Mouse (Mus musculus) kidney, postnatal 0 days (tissue): Measurements from ENCODE around the gene Dysf. TPM values are rescaled to one million over a fixed set of nuclear protein-coding genes. Genes with fewer than 3 reads are reported as not detected.
"Not testable (repeated sequence)": the region's sequence is repeated elsewhere in the genome, so short reads cannot be mapped to it uniquely, and the experiment has no call there.

Experiments used
- ATAC-seq: fragments of 200-750 bp; cut with Nextera tagmentation; replicated peaks from 2 replicates; pipeline ENCODE4 v1.8.0; 2017; ENCODE audit warnings: low read depth, moderate number of reproducible peaks, moderate TSS enrichment, moderate library complexity; ENCODE audit not compliant: low FRiP score
- DNase-seq: peaks from one replicate; pipeline ENCODE4 v3.0.0-alpha.2; 2016; ENCODE audit warnings: low spot score
- H3K27ac ChIP-seq: fragments of 300-500 bp; sonication (generic); 2 replicates; pipeline ENCODE4 v1.5.1; 2014; ENCODE audit warnings: mild to moderate bottlenecking
- H3K27me3 ChIP-seq: fragments of 300-500 bp; sonication (generic); 2 replicates; pipeline ENCODE4 v1.6.1; 2014; ENCODE audit warnings: low read length, mixed read lengths; ENCODE audit not compliant: insufficient read depth
- H3K36me3 ChIP-seq: fragments of 300-500 bp; sonication (generic); 2 replicates; pipeline ENCODE4 v1.6.1; 2014; ENCODE audit warnings: low read length, mixed read lengths; ENCODE audit not compliant: insufficient read depth
- H3K4me1 ChIP-seq: fragments of 300-500 bp; sonication (generic); replicated peaks from 2 replicates; pipeline ENCODE4 v1.6.1; 2014; ENCODE audit warnings: antibody characterized with exemption, low read length, mixed read lengths; ENCODE audit not compliant: insufficient read depth
- H3K4me2 ChIP-seq: fragments of 300-500 bp; sonication (generic); 2 replicates; pipeline ENCODE4 v1.6.1; 2014; ENCODE audit warnings: mild to moderate bottlenecking, low read length, moderate library complexity, mixed read lengths
- H3K4me3 ChIP-seq: fragments of 300-500 bp; sonication (generic); replicated peaks from 2 replicates; pipeline ENCODE4 v1.5.1; 2014; ENCODE audit warnings: low read depth, low read length
- H3K9ac ChIP-seq: fragments of 300-500 bp; sonication (generic); 2 replicates; pipeline ENCODE4 v1.6.1; 2014; ENCODE audit warnings: low read depth, low read length
- H3K9me3 ChIP-seq: fragments of 300-500 bp; sonication (generic); replicated peaks from 2 replicates; pipeline ENCODE4 v1.6.1; 2016; ENCODE audit warnings: low read length, inconsistent platforms, mixed read lengths
- CTCF ChIP-seq: IDR thresholded peaks from 2 replicates; pipeline ENCODE4 v1.5.1; 2016; ENCODE audit warnings: antibody characterized with exemption, low read depth, mild to moderate bottlenecking, moderate library complexity
- WGBS: fragments of 180-500 bp; shearing (Covaris S2); extraction: QIAGEN DNeasy Blood & Tissue Kit; methylation state at CpG from one replicate; pipeline ENCODE4 v1.1.7; 2014; 5-methylcytosine and 5-hydroxymethylcytosine counted together
- polyA plus RNA-seq: library from polyadenylated mRNA; unstranded; fragments of >200 nt; fragmentation: Nextera tagmentation; extraction: Ambion mirVana; gene quantifications from 2 replicates; pipeline ENCODE4 v1.2.1, GENCODE M21; 2015

The Dysf gene
- polyA plus RNA-seq, 1 experiment from 2014 or later: 12.0 TPM

GRCm38 (mm10) chr6:84020002-84020401, 11.6 kb downstream of the Dysf start:
- TF ChIP-seq CTCF: no peak
- 77% methylated on average over 4 of the region's 4 CpGs for WGBS
- no peaks in the 10 kb centered on the region for H3K9me3 ChIP-seq
- peak; percentile 63 for DNase-seq
- peak overlapping the region; percentile 36 for H3K4me3 ChIP-seq
- ATAC-seq: no peak
- H3K36me3 ChIP-seq: no peaks in the 10 kb centered on the region
- 0 out of 2 replicates have a peak overlapping the region, but pooled peaks have one; percentile 46 for H3K9ac ChIP-seq
- H3K4me1 ChIP-seq: 0 out of 2 replicates have a peak, but pooled peaks cover 7% of the 10 kb centered on the region
- H3K27me3 ChIP-seq: no peaks in the 10 kb centered on the region
- peak overlapping the region; percentile 65; the same call in 1 of the 2 replicates for H3K27ac ChIP-seq
- peak overlapping the region; percentile 69 for H3K4me2 ChIP-seq

GRCm38 (mm10) chr6:84021990-84022389, 13.6 kb downstream of the Dysf start:
- TF ChIP-seq CTCF: no peak
- DNase-seq: no peak
- Histone ChIP-seq H3K9ac (no peak overlapping the region), H3K27me3 (no peaks in the 10 kb centered on the region), H3K4me3 (no peak overlapping the region), H3K9me3 (no peaks in the 10 kb centered on the region), H3K4me1 (no peaks in the 10 kb centered on the region), H3K4me2 (peak overlapping the region; percentile 69), H3K36me3 (no peaks in the 10 kb centered on the region), H3K27ac (no peak overlapping the region)
- no peak for ATAC-seq
- WGBS: 84% methylated on average over 3 of the region's 3 CpGs

GRCm38 (mm10) chr6:84025636-84026035, 17.2 kb downstream of the Dysf start:
- WGBS: 90% methylated on average over 3 of the region's 3 CpGs
- H3K9ac ChIP-seq: no peak overlapping the region
- no peaks in the 10 kb centered on the region for H3K27me3 ChIP-seq
- TF ChIP-seq CTCF: no peak
- no peaks in the 10 kb centered on the region for H3K9me3 ChIP-seq
- DNase-seq (no peak), ATAC-seq (no peak)
- H3K4me1 ChIP-seq: no peaks in the 10 kb centered on the region
- H3K27ac ChIP-seq: no peak overlapping the region
- no peaks in the 10 kb centered on the region for H3K36me3 ChIP-seq
- no peak overlapping the region for H3K4me3 ChIP-seq
- no peak overlapping the region for H3K4me2 ChIP-seq

- no peak overlapping the region for H3K9ac ChIP-seq
- H3K4me1 ChIP-seq: no peaks in the 10 kb centered on the region
- no peak overlapping the region for H3K4me2 ChIP-seq
- no peaks in the 10 kb centered on the region for H3K27me3 ChIP-seq
- ATAC-seq (no peak), DNase-seq (no peak)
- H3K36me3 ChIP-seq: no peaks in the 10 kb centered on the region
- no peak for TF ChIP-seq CTCF
- no peak overlapping the region for H3K27ac ChIP-seq
- no peak overlapping the region for H3K4me3 ChIP-seq
- no peaks in the 10 kb centered on the region for H3K9me3 ChIP-seq
These were observed 20.4 kb downstream of the Dysf start for GRCm38 (mm10) chr6:84028791-84029190.

- no peak for ATAC-seq
- TF ChIP-seq CTCF: no peak
These were observed 21.4 kb downstream of the Dysf start for GRCm38 (mm10) chr6:84029775-84030174.

GRCm38 (mm10) chr6:84032516-84032915, 24.1 kb downstream of the Dysf start:
- H3K27ac ChIP-seq, DNase-seq, H3K4me1 ChIP-seq, H3K27me3 ChIP-seq, ATAC-seq, H3K9ac ChIP-seq, H3K36me3 ChIP-seq, H3K9me3 ChIP-seq, H3K4me3 ChIP-seq, H3K4me2 ChIP-seq: not testable (repeated sequence)
- WGBS: 47% methylated on average over 5 of the region's 5 CpGs

More at GRCm38 (mm10) chr6:84029775-84030174, 21.4 kb downstream of the Dysf start:
- Histone ChIP-seq H3K4me2 (no peak overlapping the region), H3K9me3 (no peaks in the 10 kb centered on the region), H3K9ac (no peak overlapping the region), H3K4me3 (no peak overlapping the region), H3K36me3 (no peaks in the 10 kb centered on the region), H3K27ac (no peak overlapping the region), H3K4me1 (no peaks in the 10 kb centered on the region), H3K27me3 (no peaks in the 10 kb centered on the region)
- DNase-seq: no peak
- 82% methylated on average over 7 of the region's 7 CpGs for WGBS

GRCm38 (mm10) chr6:84043251-84043940, 35.0 kb downstream of the Dysf start:
- Histone ChIP-seq H3K4me1 (no peaks in the 10 kb centered on the region), H3K27me3 (no peaks in the 10 kb centered on the region), H3K27ac (no peak overlapping the region), H3K9me3 (no peaks in the 10 kb centered on the region), H3K9ac (no peak overlapping the region), H3K4me3 (no peak overlapping the region), H3K4me2 (no peak overlapping the region), H3K36me3 (no peaks in the 10 kb centered on the region)
- DNase-seq: no peak
- WGBS: 66% methylated on average over 6 of the region's 6 CpGs
- TF ChIP-seq CTCF: no peak
- ATAC-seq: no peak
